Mouse (Mus musculus) intestine, embryonic 14.5 days (tissue): ENCODE results near the gene Meltf. TPM values are rescaled to one million over a fixed set of nuclear protein-coding genes. Genes with fewer than 3 reads are reported as not detected.
A peak's percentile ranks its signal among the peaks of the same experiment; 100 is the strongest.

Source experiments
- ATAC-seq: fragments of 200-750 bp; cut with Nextera tagmentation; replicated peaks from 2 replicates; pipeline ENCODE4 v1.8.0; 2017; ENCODE audit warnings: low read depth, moderate number of reproducible peaks, moderate TSS enrichment, moderate library complexity; ENCODE audit not compliant: low FRiP score, low TSS enrichment
- DNase-seq: peaks from one replicate; pipeline ENCODE4 v3.0.0-alpha.2; 2018; ENCODE audit warnings: low spot score
- H3K27ac ChIP-seq: fragments of 300-500 bp; sonication (generic); 2 replicates; pipeline ENCODE4 v1.5.1; 2014; ENCODE audit warnings: low read depth, mild to moderate bottlenecking, control low read depth
- H3K27me3 ChIP-seq: fragments of 300-500 bp; sonication (generic); replicated peaks from 2 replicates; pipeline ENCODE4 v1.6.1; 2014; ENCODE audit warnings: low read length, control low read depth; ENCODE audit not compliant: control insufficient read depth, insufficient read depth
- H3K36me3 ChIP-seq: fragments of 300-500 bp; sonication (generic); 2 replicates; pipeline ENCODE4 v1.6.1; 2014; ENCODE audit warnings: low read length, control low read depth; ENCODE audit not compliant: control insufficient read depth, insufficient read depth
- H3K4me1 ChIP-seq: fragments of 300-500 bp; sonication (generic); replicated peaks from 2 replicates; pipeline ENCODE4 v1.6.1; 2014; ENCODE audit warnings: low read length, control low read depth, mixed read lengths; ENCODE audit not compliant: control insufficient read depth, insufficient read depth
- H3K4me2 ChIP-seq: fragments of 300-500 bp; sonication (generic); 2 replicates; pipeline ENCODE4 v1.6.1; 2014; ENCODE audit warnings: low read length
- H3K4me3 ChIP-seq: fragments of 300-500 bp; sonication (generic); 2 replicates; pipeline ENCODE4 v1.5.1; 2014; ENCODE audit warnings: low read depth, low read length, control low read depth, mixed read lengths
- H3K9ac ChIP-seq: fragments of 300-500 bp; sonication (generic); 2 replicates; pipeline ENCODE4 v1.6.1; 2014; ENCODE audit warnings: mild to moderate bottlenecking, low read length
- H3K9me3 ChIP-seq: fragments of 300-500 bp; sonication (generic); 2 replicates; pipeline ENCODE4 v1.6.1; 2016; ENCODE audit warnings: low read length, control low read depth; ENCODE audit not compliant: control insufficient read depth
- whole genome bisulfite sequencing: fragments of 180-500 bp; shearing (Covaris S2); extraction: QIAGEN DNeasy Blood & Tissue Kit; methylation state at CpG from one replicate; pipeline ENCODE4 v1.1.7; 2014; 5-methylcytosine and 5-hydroxymethylcytosine counted together
- polyA plus RNA-seq: library from polyadenylated mRNA; unstranded; fragments of >200 nt; fragmentation: Nextera tagmentation; extraction: Ambion mirVana; gene quantifications from 2 replicates; pipeline ENCODE4 v1.2.1, GENCODE M21; 2014

Gene Meltf
- polyA plus RNA-seq, 1 experiment from 2014 or later, result 0.16 TPM

DNA sequence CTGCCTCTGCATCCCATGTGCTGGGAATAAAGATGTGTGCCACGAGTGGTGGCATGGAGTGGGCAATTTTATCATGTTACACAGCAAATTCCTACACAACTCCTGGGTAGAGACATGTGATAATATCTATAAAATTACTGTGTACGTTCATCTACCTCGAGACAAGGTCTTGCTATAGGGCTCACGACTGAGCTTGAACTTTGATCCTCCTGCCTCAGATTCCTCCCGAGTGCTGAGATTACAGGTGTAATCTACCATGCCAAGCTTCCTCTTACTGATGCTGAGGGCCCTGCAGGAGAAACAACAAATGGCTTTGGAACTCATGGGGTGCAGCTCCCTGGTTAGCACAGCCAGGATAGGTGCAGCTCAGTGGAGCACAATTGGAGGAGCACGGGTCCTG lies 45.8 kb downstream of the Meltf start:
- WGBS, result 82% methylated on average over 6 of the region's 6 CpGs
- no peaks in the 10 kb centered on the region for H3K9me3 ChIP-seq
- H3K4me2 ChIP-seq, result no peak overlapping the region
- no peak overlapping the region for H3K27ac ChIP-seq
- H3K4me3 ChIP-seq, result no peak overlapping the region
- no peaks in the 10 kb centered on the region for H3K4me1 ChIP-seq
- ATAC-seq (no peak), DNase-seq (no peak)
- H3K36me3 ChIP-seq, result no peaks in the 10 kb centered on the region
- H3K9ac ChIP-seq, result no peak overlapping the region
- no peaks in the 10 kb centered on the region for H3K27me3 ChIP-seq

DNA sequence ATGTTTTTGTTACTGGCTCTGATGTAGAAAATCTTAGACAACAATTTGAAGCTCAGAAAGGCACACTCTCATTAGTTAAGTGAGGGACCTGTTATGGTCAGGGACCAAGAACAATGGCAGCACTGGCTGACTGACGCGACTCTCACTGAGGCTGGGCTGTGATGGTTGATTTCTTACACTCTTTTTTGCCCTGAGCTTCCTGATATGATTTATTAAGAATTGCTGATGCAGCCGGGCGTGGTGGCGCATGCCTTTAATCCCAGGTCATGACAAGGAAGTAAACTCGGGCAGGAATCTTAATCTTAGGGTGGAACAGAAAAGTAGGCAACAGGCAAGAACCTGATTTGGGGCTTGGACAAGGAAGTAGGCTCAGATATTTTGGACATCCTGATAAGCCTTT lies 47.5 kb downstream of the Meltf start:
- no peak overlapping the region for H3K9ac ChIP-seq
- no peaks in the 10 kb centered on the region for H3K4me1 ChIP-seq
- no peak overlapping the region for H3K4me3 ChIP-seq
- DNase-seq (no peak), ATAC-seq (no peak)
- H3K9me3 ChIP-seq, result no peaks in the 10 kb centered on the region
- no peak overlapping the region for H3K27ac ChIP-seq
- H3K4me2 ChIP-seq, result no peak overlapping the region
- 81% methylated on average over 6 of the region's 6 CpGs for WGBS
- H3K27me3 ChIP-seq, result 0 out of 2 replicates have a peak, but pooled peaks cover 2% of the 10 kb centered on the region
- no peaks in the 10 kb centered on the region for H3K36me3 ChIP-seq

DNA sequence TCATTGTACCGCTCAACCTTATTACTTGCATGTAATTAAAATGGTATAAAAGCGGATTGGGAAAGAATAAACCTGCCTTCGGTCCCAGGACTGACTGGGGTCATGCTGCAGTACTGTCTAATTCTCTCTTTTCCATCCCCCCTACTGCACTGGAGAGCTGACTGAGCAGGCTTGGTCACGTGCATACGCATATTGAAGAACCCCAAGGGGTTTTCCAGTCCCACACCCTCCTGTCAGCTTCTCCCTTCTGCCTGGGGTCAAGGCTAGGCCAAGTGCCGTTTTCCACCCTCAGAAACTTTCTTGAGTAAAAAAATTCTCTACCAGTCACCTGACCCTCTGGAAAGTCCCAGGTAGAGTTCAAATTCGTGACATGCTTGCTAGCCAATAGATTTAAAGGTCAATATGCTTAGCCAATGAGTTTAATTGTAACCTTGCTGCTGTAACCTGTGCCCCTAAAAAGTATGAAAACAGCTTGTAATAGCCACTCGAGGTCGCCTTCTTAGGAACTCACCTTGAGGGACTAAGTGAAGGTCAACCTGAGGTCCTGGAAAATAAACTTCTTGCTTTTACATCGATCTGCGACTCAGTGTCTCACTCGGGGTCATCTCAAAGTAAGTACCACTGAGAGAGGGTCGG lies 48.1 kb downstream of the Meltf start:
- WGBS, result 76% methylated on average over 13 of the region's 13 CpGs
- no peaks in the 10 kb centered on the region for H3K36me3 ChIP-seq
- H3K27me3 ChIP-seq, result 0 out of 2 replicates have a peak, but pooled peaks cover 4% of the 10 kb centered on the region
- no peak overlapping the region for H3K4me2 ChIP-seq
- DNase-seq (no peak), ATAC-seq (no peak)
- H3K9me3 ChIP-seq, result no peaks in the 10 kb centered on the region
- H3K9ac ChIP-seq, result no peak overlapping the region
- no peak overlapping the region for H3K27ac ChIP-seq
- H3K4me1 ChIP-seq, result no peaks in the 10 kb centered on the region
- H3K4me3 ChIP-seq, result no peak overlapping the region

DNA sequence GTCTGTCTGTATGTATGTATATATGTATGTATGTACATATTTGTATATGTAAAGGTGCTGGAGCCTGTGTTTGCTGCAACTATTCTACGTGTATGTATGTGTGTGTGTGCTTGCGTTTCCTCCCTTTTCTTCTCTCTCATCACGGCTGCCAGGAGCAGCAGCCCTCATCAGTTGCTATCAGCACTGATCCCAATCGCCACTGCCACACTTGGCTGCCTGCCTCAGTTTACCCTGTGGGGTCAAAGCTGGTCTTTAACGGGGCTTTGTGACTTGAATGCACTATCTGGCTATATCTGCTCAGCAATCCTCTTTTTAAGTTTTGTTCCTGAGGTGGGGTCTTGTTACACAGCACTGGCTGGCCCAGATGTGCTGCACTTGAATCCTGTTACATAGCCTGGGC lies 48.8 kb downstream of the Meltf start:
- Histone ChIP-seq H3K9me3 (no peaks in the 10 kb centered on the region), H3K9ac (no peak overlapping the region), H3K27me3 (0 out of 2 replicates have a peak, but pooled peaks cover 9% of the 10 kb centered on the region), H3K36me3 (no peaks in the 10 kb centered on the region), H3K4me2 (no peak overlapping the region), H3K4me3 (no peak overlapping the region), H3K27ac (no peak overlapping the region), H3K4me1 (no peaks in the 10 kb centered on the region)
- DNase-seq (no peak), ATAC-seq (no peak)
- 87% methylated on average over 5 of the region's 5 CpGs for WGBS

DNA sequence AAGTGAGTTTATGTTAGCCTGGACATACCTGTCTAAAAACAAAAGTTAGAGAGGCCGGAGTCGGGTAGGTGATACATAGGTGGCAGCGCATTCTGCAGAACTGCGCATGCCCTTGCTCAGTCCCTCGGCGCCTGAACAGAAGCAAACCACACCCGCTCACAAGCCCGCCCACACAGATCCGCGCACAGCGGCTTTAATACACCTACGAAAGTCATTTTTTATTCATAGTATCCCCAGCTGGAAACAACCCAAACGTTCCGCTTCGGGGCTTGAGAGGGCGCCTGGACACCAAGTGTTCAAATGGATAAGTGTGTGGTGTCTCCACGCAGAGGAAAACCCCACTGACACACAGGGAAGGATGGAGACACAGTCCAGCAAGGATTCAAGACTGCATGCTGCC lies 52.7 kb downstream of the Meltf start:
- Histone ChIP-seq H3K9ac (no peak overlapping the region), H3K9me3 (no peaks in the 10 kb centered on the region), H3K36me3 (no peaks in the 10 kb centered on the region), H3K4me3 (no peak overlapping the region), H3K4me1 (peaks cover 11% of the 10 kb centered on the region), H3K27ac (no peak overlapping the region), H3K4me2 (no peak overlapping the region), H3K27me3 (peaks cover 42% of the 10 kb centered on the region)
- DNase-seq (no peak), ATAC-seq (no peak)
- 50% methylated on average over 17 of the region's 17 CpGs for WGBS

DNA sequence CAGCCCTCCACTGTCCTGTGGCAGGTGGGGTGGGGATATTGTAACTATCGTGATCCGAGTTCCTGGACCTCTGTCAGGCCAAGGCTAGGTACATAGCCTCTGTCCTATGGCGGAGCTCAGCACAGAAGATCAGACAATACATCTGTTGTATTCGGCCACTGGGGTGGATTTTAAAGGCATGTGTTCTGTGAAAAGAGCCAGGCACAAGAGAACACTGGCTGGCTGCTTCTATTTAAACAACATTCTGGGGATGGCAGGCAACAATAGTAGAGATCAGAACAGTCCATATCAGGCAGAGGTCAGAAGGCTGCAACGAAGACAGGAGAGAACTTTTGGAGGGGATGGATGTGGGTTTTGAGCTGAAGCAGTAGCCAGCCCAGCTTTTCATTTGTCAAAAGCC lies 53.6 kb downstream of the Meltf start:
- peaks cover 46% of the 10 kb centered on the region for H3K27me3 ChIP-seq
- H3K4me3 ChIP-seq, result no peak overlapping the region
- DNase-seq, result no peak
- H3K4me1 ChIP-seq, result peaks cover 11% of the 10 kb centered on the region
- H3K9me3 ChIP-seq, result no peaks in the 10 kb centered on the region
- H3K36me3 ChIP-seq, result no peaks in the 10 kb centered on the region
- ATAC-seq, result no peak
- 52% methylated on average over 5 of the region's 5 CpGs for WGBS
- no peak overlapping the region for H3K27ac ChIP-seq
- peak overlapping the region; percentile 87; the same call in 1 of the 2 replicates for H3K4me2 ChIP-seq
- no peak overlapping the region for H3K9ac ChIP-seq

DNA sequence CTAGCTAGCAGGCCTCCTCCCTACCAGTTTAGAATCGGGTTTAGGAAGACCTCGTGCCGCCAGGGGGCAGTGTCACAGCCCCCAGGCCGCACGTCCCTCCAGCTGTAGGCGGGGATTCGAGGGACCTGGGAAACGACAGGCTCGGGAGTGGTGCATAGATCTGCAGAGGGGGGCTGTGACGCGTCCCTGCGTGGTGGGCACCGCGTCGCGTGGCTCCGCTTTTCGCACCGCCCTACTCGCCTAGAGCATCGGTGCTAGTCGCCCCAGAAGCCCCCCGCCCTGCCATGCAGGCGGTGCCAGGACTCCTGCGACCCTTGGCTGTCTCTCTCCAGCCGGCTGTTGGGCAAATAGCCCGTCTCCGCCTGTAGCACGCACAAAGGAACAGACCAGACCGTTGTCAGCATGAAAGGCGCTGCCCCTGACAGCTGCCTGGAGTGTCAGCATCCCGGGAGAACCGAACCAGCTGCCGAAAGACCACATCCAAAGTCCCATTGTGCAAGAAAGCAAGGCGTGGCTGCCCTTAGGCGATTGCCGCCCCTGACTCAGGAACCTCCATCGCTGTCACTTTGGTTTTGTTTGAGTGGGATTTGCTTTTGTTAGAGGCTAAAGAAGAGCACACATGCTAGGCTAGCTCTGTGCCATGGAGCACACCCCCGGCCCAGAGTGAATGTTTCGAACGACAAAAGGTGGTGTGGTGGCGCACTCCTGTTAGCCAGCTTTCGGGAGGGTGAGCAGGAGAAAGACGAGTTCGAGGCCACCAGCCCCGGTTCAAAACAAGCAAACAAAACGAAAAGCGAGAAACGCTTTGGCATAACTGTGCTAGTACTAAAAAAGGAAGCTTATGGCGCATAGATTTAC lies 54.5 kb downstream of the Meltf start:
- Histone ChIP-seq H3K36me3 (no peaks in the 10 kb centered on the region), H3K9ac (peak overlapping the region; percentile 22; the same call in 1 of the 2 replicates), H3K9me3 (no peaks in the 10 kb centered on the region), H3K27me3 (peaks cover 46% of the 10 kb centered on the region), H3K4me1 (peaks cover 11% of the 10 kb centered on the region), H3K27ac (no peak overlapping the region), H3K4me3 (peak overlapping the region; percentile 42), H3K4me2 (peak overlapping the region; percentile 87)
- DNase-seq (peak; percentile 89), ATAC-seq (peak; percentile 89)
- WGBS, result 1% methylated on average over 50 of the region's 50 CpGs

DNA sequence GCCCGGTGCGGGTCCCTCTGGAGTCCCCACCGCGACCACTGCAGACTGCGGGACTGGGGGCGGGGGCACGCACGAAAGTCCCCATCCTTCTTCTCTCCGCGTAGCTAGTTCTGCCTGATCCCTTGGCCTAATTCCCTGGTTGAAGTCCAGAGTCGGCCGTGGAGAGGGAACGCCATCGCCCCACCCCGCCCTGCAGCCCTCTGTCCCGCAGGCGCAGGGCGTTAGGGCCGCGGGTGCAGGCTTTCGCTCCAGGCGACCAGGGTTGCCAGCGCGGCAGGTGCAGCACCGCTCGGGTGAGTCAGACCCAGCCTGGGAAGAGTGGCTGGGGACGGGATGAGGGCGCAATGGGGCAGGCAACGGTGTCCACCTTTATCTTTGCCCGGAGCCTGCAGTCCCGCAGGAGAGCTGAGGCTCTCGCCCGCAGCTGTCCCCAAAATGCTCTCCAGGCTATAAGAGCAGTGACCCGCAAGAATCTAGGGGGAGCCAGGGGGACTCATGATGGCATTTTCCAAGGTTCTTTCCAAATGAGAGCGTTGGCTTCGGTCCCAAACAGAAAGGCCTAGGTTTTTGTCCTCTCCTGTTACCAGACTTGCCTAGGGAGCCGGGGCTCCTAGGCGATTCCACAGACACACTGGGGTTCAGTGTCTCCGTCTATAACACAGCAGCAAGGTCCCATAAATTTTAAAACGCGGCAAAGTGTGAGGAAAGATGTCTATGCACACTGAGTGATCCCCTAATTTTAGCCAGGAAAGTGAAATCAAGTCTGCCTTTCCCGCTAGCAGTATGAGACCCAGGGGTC lies 55.3 kb downstream of the Meltf start, which contains the start of gene Pigz:
Gene Pigz (plus strand): TSS at position 101 of the 799 bp plus-strand sequence.
- no peaks in the 10 kb centered on the region for H3K9me3 ChIP-seq
- H3K27ac ChIP-seq, result no peak within 1 kb of the TSS
- ATAC-seq, result 0 out of 2 replicates have a peak, but pooled peaks have one; percentile 26
- H3K4me2 ChIP-seq, result peak within 1 kb of the TSS; percentile 87
- H3K27me3 ChIP-seq, result peaks cover 46% of the 10 kb centered on the region
- peaks cover 11% of the 10 kb centered on the region for H3K4me1 ChIP-seq
- WGBS, result 10% methylated on average over 42 of the region's 42 CpGs
- H3K36me3 ChIP-seq, result no peaks in the 10 kb centered on the region
- peak; percentile 71 for DNase-seq
- peak within 1 kb of the TSS; percentile 42 for H3K4me3 ChIP-seq
- peak within 1 kb of the TSS; percentile 22; the same call in 1 of the 2 replicates for H3K9ac ChIP-seq
